Mouse (Mus musculus) activated CD4-positive, CD25-positive, alpha-beta regulatory T cell, adult 9 weeks (primary cell): ENCODE results near the gene Adck1. TPM values are rescaled to one million over a fixed set of nuclear protein-coding genes. Genes with fewer than 3 reads are reported as not detected.

ENCODE experiments used
- polyA plus RNA-seq: library from polyadenylated mRNA; unstranded; fragments of 100-300 nt; shearing (Covaris generic); gene quantifications from one replicate; pipeline ENCODE4 v1.2.1, GENCODE M21; 2017

The Adck1 gene
- 21.1 TPM for polyA plus RNA-seq

DNA sequence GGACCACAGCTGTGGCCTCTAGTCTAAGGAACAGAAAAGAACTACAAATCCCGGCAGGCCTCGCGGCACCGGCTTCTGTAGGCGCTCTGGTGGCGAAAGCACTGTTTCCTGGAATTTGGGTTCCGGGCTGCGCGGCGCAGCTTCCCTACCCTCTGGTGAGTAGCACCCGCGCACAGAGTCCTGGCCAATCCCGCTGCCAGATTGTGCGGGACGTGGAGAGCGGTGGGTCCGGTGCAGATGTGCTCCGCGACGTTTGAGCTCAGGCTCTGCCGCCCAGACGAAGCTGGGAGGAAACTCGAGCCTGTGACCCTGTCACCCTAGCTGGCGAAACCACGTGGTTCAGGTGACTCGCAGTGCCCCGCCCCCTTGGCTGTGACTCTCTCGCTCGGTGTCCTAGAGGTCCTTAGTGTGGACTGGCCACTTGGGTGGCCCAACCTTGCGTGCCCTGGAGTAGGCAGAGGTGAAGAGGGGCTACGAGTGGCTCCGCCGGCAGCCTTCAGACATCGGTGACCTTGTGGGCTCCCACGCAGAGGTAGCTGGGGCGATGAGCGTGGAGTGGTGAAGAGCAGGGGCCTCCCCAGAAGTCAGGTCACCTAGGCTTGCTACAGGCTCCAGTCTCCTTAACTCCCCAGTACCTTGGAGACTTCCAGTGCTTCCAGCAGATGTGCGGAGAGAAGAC lies at the start of gene Adck1:
Adck1 (plus strand) TSS at position 114 of the 679 bp plus-strand sequence.

DNA sequence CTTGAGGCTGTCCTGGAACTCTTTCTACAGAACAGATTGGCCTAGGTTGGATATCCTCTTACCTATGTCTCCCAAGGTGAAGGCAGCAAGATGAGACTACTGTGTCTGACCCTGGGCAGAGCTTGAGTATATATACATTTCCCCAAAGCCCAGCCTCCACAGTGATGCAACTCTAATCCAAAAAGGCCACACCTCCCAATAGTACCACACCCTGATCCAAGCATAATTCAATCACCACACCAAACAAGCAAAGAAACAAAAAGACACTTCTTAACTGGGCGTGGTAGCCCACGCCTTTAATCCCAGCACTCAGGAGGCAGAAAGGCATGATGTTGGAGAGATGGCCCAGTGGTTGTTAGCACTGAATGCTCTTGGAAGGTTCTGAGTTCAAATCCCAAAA lies 36.4 kb upstream of the Adck1 start, which contains the start of gene Gm5039:
Gm5039 (minus strand) TSS at position 101 of the 400 bp plus-strand sequence.

Other genes starting within 250 kb of the Adck1 start
- not detected for gene Gm10436, start 178.4 kb upstream of the Adck1 start, polyA plus RNA-seq
- not detected for gene Gm8332, start 110.5 kb upstream of the Adck1 start, polyA plus RNA-seq
- gene Gm5662, start 86.1 kb upstream of the Adck1 start, polyA plus RNA-seq, result not detected
- gene Gm5039, start 36.5 kb upstream of the Adck1 start, polyA plus RNA-seq, result not detected